Mouse (Mus musculus) kidney, adult 2 months (tissue): ENCODE measurements around the gene 1700019D03Rik.

Source experiments
- CTCF ChIP-seq: fragments of 200-500 bp; conservative IDR thresholded peaks from 2 replicates; pipeline ENCODE4 v1.5.1; 2011; ENCODE audit warnings: low read depth, mild to moderate bottlenecking, control low read depth, low read length, moderate library complexity, mixed read lengths; ENCODE audit not compliant: insufficient read depth, insufficient read length
- POLR2A ChIP-seq: fragments of 200-500 bp; IDR thresholded peaks from one replicate; pipeline ENCODE4 v1.6.1; 2011; ENCODE audit warnings: low read depth, low read length, control low read depth

- TF ChIP-seq CTCF = no peak
- no peak for TF ChIP-seq POLR2A
Measured at GRCm38 (mm10) chr1:52952143-52952542, 67.8 kb downstream of the 1700019D03Rik start.
